Mouse (Mus musculus): Measurements from ENCODE around the gene Crtam. TPM values are rescaled to one million over a fixed set of nuclear protein-coding genes. Genes with fewer than 3 reads are reported as not detected.
A peak's percentile ranks its signal among the peaks of the same experiment; 100 is the strongest.

Crtam gene
- total and polyA plus RNA-seq, 3 experiments: 0.04 TPM; not detected in 2

- no peak overlapping the region for H3K4me3 ChIP-seq (ENCODE audit: control insufficient read depth in 1 of 2, insufficient read depth in 1 of 2, low read depth in 2 of 2, low read length in 2 of 2)
Measured at GRCm38 (mm10) chr9:40982480-40982879, 21.9 kb downstream of the Crtam start.

DNA sequence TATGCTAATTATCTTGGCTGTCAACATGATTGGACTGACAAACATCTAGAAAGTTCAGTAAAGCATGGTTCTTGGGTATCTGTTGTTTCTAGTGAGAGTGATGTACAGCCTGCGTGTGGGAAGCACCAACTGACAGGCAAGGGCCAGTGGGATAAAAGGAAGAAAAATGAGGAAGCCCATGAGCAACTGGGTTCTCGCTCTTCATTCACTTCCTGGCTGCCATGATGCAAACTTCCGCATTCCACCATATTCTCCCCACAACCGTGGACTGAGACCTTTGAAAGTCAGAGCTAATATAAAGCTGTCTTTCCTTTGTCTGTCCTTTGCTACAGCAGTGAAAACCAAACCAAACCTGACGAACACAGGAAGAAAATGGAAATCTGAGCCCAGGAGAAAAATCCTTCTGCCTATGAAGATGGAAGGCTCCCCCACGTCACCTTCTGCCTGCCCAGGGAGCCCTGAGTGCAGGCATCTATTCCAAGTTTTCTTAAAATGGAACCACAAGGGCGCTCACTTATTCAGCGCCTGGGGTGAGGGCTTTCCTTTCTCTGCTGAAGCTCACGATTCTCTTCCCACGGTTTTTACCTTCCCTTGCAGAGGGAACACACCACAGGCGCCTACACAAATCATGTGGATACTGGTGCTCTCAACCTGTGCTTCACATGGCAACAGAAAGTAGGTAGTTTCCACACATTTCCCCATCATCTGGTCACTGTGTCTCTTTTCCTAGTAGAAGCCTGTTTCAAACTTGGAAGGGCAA is 30.2 kb downstream of the Crtam start:
- Histone ChIP-seq H3K4me3 (ENCODE audit: control insufficient read depth in 1 of 2, insufficient read depth in 1 of 2, low read depth in 2 of 2, low read length in 2 of 2) (no peak overlapping the region), H3K27me3 (ENCODE audit: control insufficient read depth in 1 of 2, insufficient read depth in 2 of 2, low read length in 2 of 2) (peaks cover 0 to 4% of the 10 kb centered on the region in 2 experiments; a peak in 3 of 4 replicates), H3K27ac (ENCODE audit: control insufficient read depth, low read depth, low read length) (no peak overlapping the region), H3K9ac (ENCODE audit: control insufficient read depth, low read depth, low read length, poor library complexity, severe bottlenecking) (no peak overlapping the region), H3K79me2 (ENCODE audit: control insufficient read depth, insufficient read depth, low read length, poor library complexity) (no peaks in the 10 kb centered on the region), H3K36me3 (ENCODE audit: control insufficient read depth in 1 of 2, insufficient read depth in 2 of 2, low read length in 2 of 2) (no peaks in the 10 kb centered on the region), H3K4me1 (ENCODE audit: control insufficient read depth in 1 of 2, insufficient read depth in 2 of 2, low read length in 2 of 2) (no peaks in the 10 kb centered on the region), H3K9me3 (replicated peaks; ENCODE audit: insufficient read depth, low read length) (no peaks in the 10 kb centered on the region)
- DNase-seq (ENCODE audit: low read depth, low spot score): no peak
- TF ChIP-seq CHD1 (IDR thresholded peaks at IDR 0.05; ENCODE audit: low read depth, low read length) (no peak), SMC3 (IDR thresholded peaks at IDR 0.05; ENCODE audit: low read depth, low read length) (no peak)

More at GRCm38 (mm10) chr9:40982480-40982879, 21.9 kb downstream of the Crtam start:
- Histone ChIP-seq H3K27me3 (ENCODE audit: control insufficient read depth in 1 of 2, insufficient read depth in 2 of 2, low read length in 2 of 2) (no peaks in the 10 kb centered on the region; a peak in 2 of 4 replicates), H3K36me3 (ENCODE audit: control insufficient read depth in 1 of 2, insufficient read depth in 2 of 2, low read length in 2 of 2) (no peaks in the 10 kb centered on the region), H3K4me1 (ENCODE audit: control insufficient read depth in 1 of 2, insufficient read depth in 2 of 2, low read length in 2 of 2) (no peaks in the 10 kb centered on the region), H3K9ac (ENCODE audit: control insufficient read depth, low read depth, low read length, poor library complexity, severe bottlenecking) (no peak overlapping the region), H3K27ac (ENCODE audit: control insufficient read depth, low read depth, low read length) (no peak overlapping the region), H3K79me2 (ENCODE audit: control insufficient read depth, insufficient read depth, low read length, poor library complexity) (no peaks in the 10 kb centered on the region), H3K9me3 (replicated peaks; ENCODE audit: insufficient read depth, low read length) (no peaks in the 10 kb centered on the region)
- peak; percentile 47 for DNase-seq (ENCODE audit: low read depth, low spot score)
- 0 out of 2 replicates have a peak, but pooled peaks have one; percentile 25 for TF ChIP-seq GATA1 (IDR thresholded peaks at IDR 0.05; ENCODE audit: low read depth, low read length)
- peak; percentile 62 for TF ChIP-seq ZC3H11A (IDR thresholded peaks at IDR 0.05; ENCODE audit: low read depth, low read length)
- no peak for TF ChIP-seq GABPA (IDR thresholded peaks at IDR 0.05; ENCODE audit: low read depth, low read length)
- TF ChIP-seq POLR2AphosphoS2 (IDR thresholded peaks at IDR 0.05; ENCODE audit: low read length): no peak
- TF ChIP-seq ZNF384 (IDR thresholded peaks at IDR 0.05; ENCODE audit: low read depth, low read length): 0 out of 2 replicates have a peak, but pooled peaks have one; percentile 8
- TF ChIP-seq CTCF (IDR thresholded peaks at IDR 0.05 in 2 of 3, conservative IDR thresholded peaks at IDR 0.05 in 1 of 3; ENCODE audit: control insufficient read depth in 1 of 3, insufficient read depth in 1 of 3, low read depth in 2 of 3, low read length in 3 of 3, poor library complexity in 1 of 3, severe bottlenecking in 1 of 3): peak; percentile 86 to 91 (median 86)
- TF ChIP-seq RAD21 (IDR thresholded peaks at IDR 0.05; ENCODE audit: low read depth, low read length): peak; percentile 74
- TF ChIP-seq SMC3 (IDR thresholded peaks at IDR 0.05; ENCODE audit: low read depth, low read length): peak; percentile 92
- TF ChIP-seq MEF2A (IDR thresholded peaks at IDR 0.05; ENCODE audit: extremely low read depth, insufficient replicate concordance, low read depth, low read length, poor library complexity, severe bottlenecking): no peak

- peaks cover 0 to 2% of the 10 kb centered on the region in 2 experiments; a peak in 2 of 4 replicates for H3K27me3 ChIP-seq (ENCODE audit: control insufficient read depth in 1 of 2, insufficient read depth in 2 of 2, low read length in 2 of 2)
- H3K9ac ChIP-seq (ENCODE audit: control insufficient read depth, low read depth, low read length, poor library complexity, severe bottlenecking): no peak overlapping the region
- H3K36me3 ChIP-seq (ENCODE audit: control insufficient read depth in 1 of 2, insufficient read depth in 2 of 2, low read length in 2 of 2): no peaks in the 10 kb centered on the region
Measured at GRCm38 (mm10) chr9:40964418-40964714, 40.1 kb downstream of the Crtam start.

More at GRCm38 (mm10) chr9:40964418-40964714, 40.1 kb downstream of the Crtam start:
- Histone ChIP-seq H3K9me3 (replicated peaks; ENCODE audit: insufficient read depth, low read length) (no peaks in the 10 kb centered on the region), H3K27ac (ENCODE audit: control insufficient read depth, low read depth, low read length) (no peak overlapping the region), H3K4me3 (ENCODE audit: control insufficient read depth in 1 of 2, insufficient read depth in 1 of 2, low read depth in 2 of 2, low read length in 2 of 2) (no peak overlapping the region), H3K79me2 (ENCODE audit: control insufficient read depth, insufficient read depth, low read length, poor library complexity) (no peaks in the 10 kb centered on the region), H3K4me1 (ENCODE audit: control insufficient read depth in 1 of 2, insufficient read depth in 2 of 2, low read length in 2 of 2) (no peaks in the 10 kb centered on the region)
- TF ChIP-seq USF2 (IDR thresholded peaks at IDR 0.05; ENCODE audit: borderline replicate concordance in 1 of 2, insufficient read depth in 1 of 2, low read depth in 1 of 2, low read length in 2 of 2): no peak
- no peak for TF ChIP-seq GATA1 (IDR thresholded peaks at IDR 0.05; ENCODE audit: low read depth, low read length)
- no peak for TF ChIP-seq BHLHE40 (IDR thresholded peaks at IDR 0.05; ENCODE audit: borderline replicate concordance, low read depth, low read length)
- no peak for TF ChIP-seq GABPA (IDR thresholded peaks at IDR 0.05; ENCODE audit: low read depth, low read length)
- TF ChIP-seq NELFE (IDR thresholded peaks at IDR 0.05; ENCODE audit: low read depth, low read length): no peak
- TF ChIP-seq ZKSCAN1 (IDR thresholded peaks at IDR 0.05; ENCODE audit: low read depth, low read length): no peak
- TF ChIP-seq MXI1 (IDR thresholded peaks at IDR 0.05; ENCODE audit: low read depth, low read length): no peak
- TF ChIP-seq POLR2A (IDR thresholded peaks at IDR 0.05; ENCODE audit: control insufficient read depth in 1 of 2, insufficient read depth in 1 of 2, low read depth in 1 of 2, low read length in 2 of 2, poor library complexity in 1 of 2): no peak
- no peak for TF ChIP-seq POLR2AphosphoS2 (IDR thresholded peaks at IDR 0.05; ENCODE audit: low read length)
- TF ChIP-seq CHD2 (IDR thresholded peaks at IDR 0.05; ENCODE audit: low read length): no peak
- TF ChIP-seq POLR2AphosphoS5 (IDR thresholded peaks at IDR 0.05; ENCODE audit: borderline replicate concordance, low read depth, low read length): no peak
- TF ChIP-seq KAT2A (conservative IDR thresholded peaks at IDR 0.05; ENCODE audit: low read depth, low read length): no peak
- TF ChIP-seq MAX (IDR thresholded peaks at IDR 0.05; ENCODE audit: low read length): no peak
- TF ChIP-seq NRF1 (IDR thresholded peaks at IDR 0.05; ENCODE audit: insufficient read depth, low read depth, low read length, poor library complexity, severe bottlenecking): no peak
- TF ChIP-seq MAZ (IDR thresholded peaks at IDR 0.05; ENCODE audit: low read depth, low read length): no peak
- TF ChIP-seq EP300 (IDR thresholded peaks at IDR 0.05; ENCODE audit: low read depth in 1 of 2, low read length in 2 of 2): no peak
- TF ChIP-seq ZMIZ1 (IDR thresholded peaks at IDR 0.05; ENCODE audit: low read depth, low read length): no peak
- TF ChIP-seq CHD1 (IDR thresholded peaks at IDR 0.05; ENCODE audit: low read depth, low read length): no peak
- DNase-seq (ENCODE audit: low read depth, low spot score): no peak
